Mouse (Mus musculus): ENCODE results near the gene Gm19402.

DNA sequence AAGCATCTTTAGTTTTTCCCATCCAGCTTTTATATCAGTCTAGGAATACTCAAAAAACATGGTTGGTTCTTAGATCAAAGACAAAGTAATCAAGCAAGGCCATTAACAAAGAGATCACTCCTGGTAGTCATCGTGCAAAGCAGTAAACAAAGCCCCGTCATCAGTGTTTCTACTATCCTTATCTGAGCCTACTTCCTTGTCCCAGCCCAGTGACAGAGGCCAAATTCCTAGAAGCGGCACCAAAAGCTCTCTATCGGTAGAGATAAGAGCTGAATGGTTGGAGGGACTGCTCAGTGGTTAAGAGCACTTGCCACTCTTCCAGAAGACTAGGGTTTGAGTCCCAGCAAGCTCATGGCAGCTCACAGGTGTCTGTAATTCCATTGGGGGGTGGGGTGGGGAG lies 19.0 kb downstream of the Gm19402 start:
- TF ChIP-seq CHD2 (IDR thresholded peaks at IDR 0.05; ENCODE audit: low read depth, low read length) = no peak
- TF ChIP-seq ZC3H11A (IDR thresholded peaks at IDR 0.05; ENCODE audit: borderline replicate concordance, low read depth, low read length) = no peak
